Mouse (Mus musculus): ENCODE results near the gene Rmi1. TPM values are rescaled to one million over a fixed set of nuclear protein-coding genes. Genes with fewer than 3 reads are reported as not detected.

Rmi1 gene
- polyA plus RNA-seq, 1 experiment from 2014 or later: 31.2 TPM

DNA sequence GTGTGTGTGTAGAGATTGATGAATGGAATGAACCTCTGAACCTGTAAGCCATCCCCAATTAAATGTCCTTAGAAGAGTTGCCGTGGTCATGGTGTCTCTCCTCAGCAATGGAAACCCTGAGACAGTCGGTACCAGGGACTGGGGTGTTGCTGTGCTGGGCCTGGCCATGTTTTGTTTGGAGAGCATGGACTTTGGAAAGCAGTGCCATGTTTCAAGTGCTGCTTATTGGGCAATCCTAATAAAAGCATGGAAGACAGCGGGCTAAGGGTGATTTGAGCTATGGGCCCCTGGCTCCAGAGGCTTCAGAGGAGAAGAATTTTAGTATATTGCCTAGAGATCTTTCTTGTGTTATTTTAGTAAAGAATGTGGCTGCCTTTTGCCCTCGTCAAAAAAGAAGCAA is 9.0 kb downstream of the Rmi1 start:
- H3K27me3 ChIP-seq (replicated peaks): no peaks in the 10 kb centered on the region
- H3K4me3 ChIP-seq: no peak overlapping the region
- no peak for ATAC-seq (ENCODE audit: low FRiP score, low read depth)
- peaks cover 17% of the 10 kb centered on the region; the same call in 1 of the 2 replicates for H3K36me3 ChIP-seq
- 91% methylated on average over 4 of the region's 4 CpGs for WGBS
- H3K4me2 ChIP-seq (replicated peaks): no peak overlapping the region
- no peak overlapping the region for H3K27ac ChIP-seq
- no peak overlapping the region for H3K9ac ChIP-seq
- no peaks in the 10 kb centered on the region for H3K4me1 ChIP-seq
- H3K9me3 ChIP-seq: no peaks in the 10 kb centered on the region

DNA sequence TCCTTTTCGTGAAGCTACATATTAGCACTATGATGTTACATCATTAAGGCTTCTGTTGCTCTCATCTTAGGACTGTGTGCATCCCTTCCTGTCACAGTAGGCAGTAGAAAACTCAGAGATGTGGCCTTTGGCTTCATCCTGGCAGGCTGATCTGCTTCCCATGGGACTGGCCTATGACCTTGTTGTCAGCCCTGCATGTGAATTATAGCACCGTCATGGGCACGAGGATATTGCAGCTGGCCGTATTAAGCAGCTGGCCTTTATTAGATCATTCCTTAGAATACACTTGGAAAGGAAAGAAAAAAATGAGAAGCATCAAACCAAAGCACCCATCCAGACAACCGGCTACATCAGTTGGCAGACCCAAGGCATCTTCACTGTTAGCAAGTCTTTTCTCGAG is 13.3 kb downstream of the Rmi1 start:
- Histone ChIP-seq H3K36me3 (peaks cover 8% of the 10 kb centered on the region; the same call in 1 of the 2 replicates), H3K27me3 (replicated peaks) (no peaks in the 10 kb centered on the region), H3K9ac (no peak overlapping the region), H3K9me3 (no peaks in the 10 kb centered on the region), H3K4me3 (no peak overlapping the region), H3K4me2 (replicated peaks) (no peak overlapping the region), H3K27ac (no peak overlapping the region), H3K4me1 (no peaks in the 10 kb centered on the region)
- no peak for ATAC-seq (ENCODE audit: low FRiP score, low read depth)
- WGBS: 70% methylated on average over 6 of the region's 6 CpGs

DNA sequence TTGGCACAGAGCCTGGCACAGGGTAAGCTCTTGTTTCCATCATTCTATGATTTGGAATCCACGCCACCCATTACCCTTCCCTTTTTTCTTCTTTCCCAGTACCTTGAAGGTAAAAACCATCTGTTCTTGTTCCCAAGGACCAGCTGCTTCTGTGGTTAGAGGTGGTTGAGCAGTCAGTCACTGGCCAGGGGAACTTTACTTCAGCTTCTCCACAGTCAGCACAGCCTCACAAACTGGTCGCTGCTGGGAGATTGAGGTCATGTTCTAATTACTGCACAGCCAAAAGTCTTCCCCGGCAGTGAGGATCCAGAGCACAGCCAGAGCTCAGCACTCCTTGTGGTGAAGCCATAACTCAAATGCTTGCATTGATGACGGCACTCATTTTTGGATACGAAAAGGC is 13.8 kb downstream of the Rmi1 start:
- Histone ChIP-seq H3K9me3 (no peaks in the 10 kb centered on the region), H3K4me3 (no peak overlapping the region), H3K36me3 (peaks cover 4% of the 10 kb centered on the region; the same call in 1 of the 2 replicates), H3K4me1 (no peaks in the 10 kb centered on the region), H3K27me3 (replicated peaks) (no peaks in the 10 kb centered on the region), H3K9ac (no peak overlapping the region), H3K4me2 (replicated peaks) (no peak overlapping the region), H3K27ac (no peak overlapping the region; the same call in 1 of the 2 replicates)
- no peak for ATAC-seq (ENCODE audit: low FRiP score, low read depth)
- 83% methylated on average over 5 of the region's 5 CpGs for WGBS

- no peaks in the 10 kb centered on the region for H3K4me1 ChIP-seq
- H3K4me2 ChIP-seq (replicated peaks): no peak overlapping the region
- H3K27me3 ChIP-seq (replicated peaks): no peaks in the 10 kb centered on the region
- no peak overlapping the region for H3K4me3 ChIP-seq
- no peak overlapping the region for H3K27ac ChIP-seq
- no peak for ATAC-seq (ENCODE audit: low FRiP score, low read depth)
- no peak overlapping the region for H3K9ac ChIP-seq
- H3K9me3 ChIP-seq: no peaks in the 10 kb centered on the region
- 92% methylated on average over 4 of the region's 4 CpGs for WGBS
- H3K36me3 ChIP-seq: no peaks in the 10 kb centered on the region
These were observed 16.6 kb downstream of the Rmi1 start for GRCm38 (mm10) chr13:58418656-58419055.

- Histone ChIP-seq H3K9ac (no peak overlapping the region), H3K4me2 (replicated peaks) (no peak overlapping the region), H3K36me3 (no peaks in the 10 kb centered on the region), H3K4me1 (no peaks in the 10 kb centered on the region), H3K27ac (no peak overlapping the region), H3K27me3 (replicated peaks) (no peaks in the 10 kb centered on the region), H3K4me3 (no peak overlapping the region), H3K9me3 (no peaks in the 10 kb centered on the region)
- ATAC-seq (ENCODE audit: low FRiP score, low read depth): no peak
- 91% methylated on average over 1 of the region's 1 CpGs for WGBS
These were observed 17.2 kb downstream of the Rmi1 start for GRCm38 (mm10) chr13:58419266-58419665.

DNA sequence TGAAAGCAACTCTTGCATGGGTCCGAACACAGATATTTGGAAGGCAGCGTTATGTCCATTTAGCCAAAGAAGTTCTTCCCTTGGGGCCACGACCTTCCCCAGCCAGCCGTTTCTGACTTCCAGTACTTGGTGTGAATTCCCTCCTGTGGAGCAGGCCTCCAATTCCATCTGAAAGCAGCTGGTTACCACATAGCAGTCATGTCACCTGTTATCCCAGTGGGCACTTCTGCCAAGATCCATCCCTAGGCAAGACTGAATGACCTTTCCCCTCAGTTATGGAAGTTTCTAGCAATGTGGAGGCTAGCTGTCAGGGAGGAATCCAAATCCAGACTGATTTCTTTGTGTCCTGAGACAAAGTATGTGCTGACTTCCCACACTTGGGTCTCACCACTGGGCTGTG is 19.0 kb downstream of the Rmi1 start:
- no peak for ATAC-seq (ENCODE audit: low FRiP score, low read depth)
- H3K27me3 ChIP-seq (replicated peaks): no peaks in the 10 kb centered on the region
- H3K9me3 ChIP-seq: no peaks in the 10 kb centered on the region
- no peaks in the 10 kb centered on the region for H3K36me3 ChIP-seq
- no peaks in the 10 kb centered on the region for H3K4me1 ChIP-seq
- H3K4me3 ChIP-seq: no peak overlapping the region
- H3K4me2 ChIP-seq (replicated peaks): no peak overlapping the region
- 75% methylated on average over 4 of the region's 4 CpGs for WGBS
- no peak overlapping the region for H3K9ac ChIP-seq
- H3K27ac ChIP-seq: no peak overlapping the region

DNA sequence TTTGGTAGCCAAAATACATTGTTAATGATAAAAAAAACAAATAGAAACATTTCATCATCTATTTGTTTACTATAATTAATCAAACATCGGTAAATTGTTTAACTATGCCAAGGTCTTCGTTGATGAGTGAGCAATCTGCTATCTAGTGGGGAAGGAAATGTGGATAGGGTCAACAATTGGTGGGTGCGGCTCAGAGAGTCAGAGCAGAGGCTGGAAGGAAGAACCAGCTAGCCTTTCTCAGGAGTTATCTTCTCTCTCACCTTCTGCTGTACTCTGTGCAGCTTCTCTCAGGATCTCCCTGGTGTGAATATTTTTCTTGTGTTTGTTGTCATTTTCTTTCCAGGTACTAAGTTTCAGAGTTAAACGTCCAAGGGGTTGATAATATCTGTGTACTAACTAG is 20.2 kb downstream of the Rmi1 start:
- H3K4me3 ChIP-seq: no peak overlapping the region
- no peak overlapping the region for H3K9ac ChIP-seq
- 87% methylated on average over 4 of the region's 4 CpGs for WGBS
- H3K9me3 ChIP-seq: no peaks in the 10 kb centered on the region
- H3K36me3 ChIP-seq: no peaks in the 10 kb centered on the region
- no peak overlapping the region for H3K4me2 ChIP-seq (replicated peaks)
- ATAC-seq (ENCODE audit: low FRiP score, low read depth): no peak
- no peak overlapping the region for H3K27ac ChIP-seq
- no peaks in the 10 kb centered on the region for H3K27me3 ChIP-seq (replicated peaks)
- H3K4me1 ChIP-seq: no peaks in the 10 kb centered on the region

DNA sequence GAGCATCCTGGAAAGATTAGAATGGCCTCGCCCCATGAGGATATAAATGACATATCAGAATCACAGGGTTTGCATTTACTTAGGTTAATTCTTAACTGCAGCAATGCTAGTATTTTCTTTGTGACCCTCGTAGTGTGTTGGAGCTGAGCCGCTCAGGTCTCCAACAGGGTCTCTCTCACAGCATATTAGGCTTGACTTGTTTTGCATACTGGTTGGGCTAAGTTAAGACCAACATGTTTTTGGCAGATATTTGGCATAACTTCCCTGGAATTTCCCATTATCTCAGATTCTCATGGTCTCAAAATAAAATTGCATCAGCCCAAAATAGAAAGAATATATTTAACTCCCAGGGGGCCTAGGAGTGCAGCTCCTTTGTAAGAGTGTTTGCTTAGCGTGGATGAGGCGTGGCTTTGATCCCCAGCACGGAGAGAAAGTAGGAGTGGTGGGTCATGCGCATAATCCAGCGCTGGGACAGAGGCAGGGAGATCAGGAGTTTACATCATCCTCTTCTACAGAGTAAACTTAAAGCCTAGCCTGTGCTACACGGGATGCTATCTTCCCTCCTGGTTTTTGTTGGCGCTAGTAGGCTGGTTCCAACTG is 21.1 kb downstream of the Rmi1 start:
- Histone ChIP-seq H3K9me3 (no peaks in the 10 kb centered on the region), H3K9ac (no peak overlapping the region), H3K27me3 (replicated peaks) (no peaks in the 10 kb centered on the region), H3K36me3 (no peaks in the 10 kb centered on the region), H3K4me2 (replicated peaks) (no peak overlapping the region), H3K4me1 (no peaks in the 10 kb centered on the region), H3K27ac (no peak overlapping the region), H3K4me3 (no peak overlapping the region)
- ATAC-seq (ENCODE audit: low FRiP score, low read depth): no peak
- WGBS: 70% methylated on average over 10 of the region's 10 CpGs

DNA sequence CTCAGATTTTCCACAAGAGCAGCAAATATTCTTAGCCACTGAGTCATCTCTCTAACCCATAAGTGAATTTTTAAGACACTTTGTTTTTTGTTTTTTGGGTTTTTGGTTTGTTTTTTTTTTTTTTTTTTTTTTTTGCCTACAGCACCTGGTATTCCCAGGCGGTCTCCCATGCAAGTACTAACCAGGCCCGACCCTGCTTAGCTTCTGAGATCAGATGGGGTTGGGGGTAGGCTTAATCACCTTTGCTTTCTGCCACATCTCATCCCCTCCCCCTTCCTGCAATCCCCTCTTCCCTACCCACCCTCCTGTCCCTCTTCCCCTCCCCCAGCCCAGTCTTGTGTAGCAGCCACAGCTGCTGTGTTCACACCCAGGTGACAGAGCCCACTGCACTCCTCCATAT is 37.7 kb downstream of the Rmi1 start:
- Histone ChIP-seq H3K27ac (no peak overlapping the region), H3K4me3 (no peak overlapping the region), H3K36me3 (no peaks in the 10 kb centered on the region), H3K9me3 (no peaks in the 10 kb centered on the region), H3K4me1 (no peaks in the 10 kb centered on the region), H3K9ac (no peak overlapping the region), H3K27me3 (replicated peaks) (no peaks in the 10 kb centered on the region), H3K4me2 (replicated peaks) (no peak overlapping the region)
- no peak for ATAC-seq (ENCODE audit: low FRiP score, low read depth)
- WGBS: 39% methylated on average over 2 of the region's 2 CpGs

- H3K4me1 ChIP-seq: no peaks in the 10 kb centered on the region
- no peak for ATAC-seq (ENCODE audit: low FRiP score, low read depth)
- 56% methylated on average over 4 of the region's 4 CpGs for WGBS
- H3K27me3 ChIP-seq (replicated peaks): no peaks in the 10 kb centered on the region
- no peak overlapping the region for H3K4me2 ChIP-seq (replicated peaks)
- H3K9ac ChIP-seq: no peak overlapping the region
- H3K4me3 ChIP-seq: no peak overlapping the region
- H3K36me3 ChIP-seq: no peaks in the 10 kb centered on the region
- no peak overlapping the region for H3K27ac ChIP-seq
- no peaks in the 10 kb centered on the region for H3K9me3 ChIP-seq
These were observed 41.3 kb downstream of the Rmi1 start for GRCm38 (mm10) chr13:58443326-58443725.

GRCm38 (mm10) chr13:58443787-58444186 is 41.7 kb downstream of the Rmi1 start:
- ATAC-seq (ENCODE audit: low FRiP score, low read depth): no peak
- Histone ChIP-seq H3K4me2 (replicated peaks) (no peak overlapping the region), H3K4me1 (no peaks in the 10 kb centered on the region), H3K27me3 (replicated peaks) (no peaks in the 10 kb centered on the region), H3K4me3 (no peak overlapping the region), H3K36me3 (no peaks in the 10 kb centered on the region), H3K27ac (no peak overlapping the region), H3K9me3 (no peaks in the 10 kb centered on the region), H3K9ac (no peak overlapping the region)
- WGBS: 59% methylated on average over 7 of the region's 7 CpGs

DNA sequence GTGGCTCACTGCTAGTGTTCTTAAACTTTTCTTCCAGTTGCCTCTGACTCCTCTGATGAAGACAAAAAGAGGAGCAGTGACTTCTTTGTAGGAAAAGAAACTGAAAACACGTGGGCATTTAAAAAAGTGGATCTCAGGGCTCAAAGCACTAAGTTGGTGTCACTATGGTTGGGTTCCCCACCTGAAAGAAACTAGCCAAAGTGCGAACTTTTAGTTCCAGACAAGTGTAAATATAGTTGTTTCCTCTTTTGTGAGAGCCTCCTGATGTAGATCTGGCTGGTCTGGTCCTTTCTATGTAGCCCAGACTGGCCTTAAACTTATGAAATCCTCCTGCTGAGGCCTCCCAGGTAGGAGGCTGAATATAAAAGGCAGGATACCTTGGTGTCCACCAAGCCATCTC is 44.5 kb downstream of the Rmi1 start:
- no peak for ATAC-seq (ENCODE audit: low FRiP score, low read depth)
- Histone ChIP-seq H3K27me3 (replicated peaks) (no peaks in the 10 kb centered on the region), H3K36me3 (no peaks in the 10 kb centered on the region), H3K4me1 (no peaks in the 10 kb centered on the region), H3K4me3 (no peak overlapping the region), H3K9ac (no peak overlapping the region), H3K4me2 (replicated peaks) (no peak overlapping the region), H3K9me3 (no peaks in the 10 kb centered on the region), H3K27ac (no peak overlapping the region)
- WGBS: 70% methylated on average over 2 of the region's 2 CpGs

DNA sequence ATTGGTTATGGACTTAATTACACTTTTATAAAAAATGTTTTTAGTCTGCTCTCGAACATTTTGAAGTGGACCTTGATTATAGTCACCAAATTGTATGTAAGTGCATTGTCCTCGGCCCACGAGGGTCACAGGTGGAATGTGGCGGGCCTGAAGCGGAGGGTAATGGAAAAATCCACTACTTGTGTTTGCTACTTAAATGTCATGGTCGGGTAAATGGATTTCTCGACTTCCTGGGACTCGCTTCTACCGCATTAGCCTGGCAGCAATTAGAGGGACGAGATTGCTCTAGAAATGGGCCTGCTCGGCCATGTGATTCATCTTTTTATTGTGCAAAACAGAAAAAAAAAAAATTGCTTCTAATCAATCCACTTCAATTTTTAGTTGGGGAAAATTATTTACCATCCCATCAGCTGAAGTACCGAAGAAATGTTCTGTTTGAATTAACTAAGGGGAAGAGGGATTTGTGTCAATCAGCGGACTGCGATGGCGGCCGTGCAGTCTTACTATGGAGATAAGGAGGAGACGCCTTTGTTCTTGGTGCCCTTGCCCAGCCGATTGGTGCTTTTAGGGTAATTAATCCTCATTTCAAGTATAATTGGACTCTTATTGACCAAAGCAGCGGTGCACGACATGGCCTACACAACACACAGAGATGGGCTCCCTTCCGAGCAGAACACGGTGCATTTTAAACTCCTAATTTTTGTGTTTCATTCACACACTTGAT is 48.6 kb downstream of the Rmi1 start:
- ATAC-seq (ENCODE audit: low FRiP score, low read depth): no peak
- Histone ChIP-seq H3K9ac (no peak overlapping the region), H3K27ac (no peak overlapping the region), H3K36me3 (no peaks in the 10 kb centered on the region), H3K27me3 (replicated peaks) (peaks cover 25% of the 10 kb centered on the region), H3K4me1 (peaks cover 5% of the 10 kb centered on the region), H3K9me3 (no peaks in the 10 kb centered on the region), H3K4me2 (replicated peaks) (no peak overlapping the region), H3K4me3 (no peak overlapping the region)
- 60% methylated on average over 22 of the region's 22 CpGs for WGBS
